Mouse (Mus musculus) layer of hippocampus, adult 9-11 months (tissue): ENCODE data around the gene Dennd2a.
A peak's percentile ranks its signal among the peaks of the same experiment; 100 is the strongest.
"Not testable (repeated sequence)": the region's sequence is repeated elsewhere in the genome, so short reads cannot be mapped to it uniquely, and the experiment has no call there.

Experiments
- DNase-seq: peaks from one replicate; pipeline ENCODE4 v3.0.0; 2022

The Dennd2a gene

DNA sequence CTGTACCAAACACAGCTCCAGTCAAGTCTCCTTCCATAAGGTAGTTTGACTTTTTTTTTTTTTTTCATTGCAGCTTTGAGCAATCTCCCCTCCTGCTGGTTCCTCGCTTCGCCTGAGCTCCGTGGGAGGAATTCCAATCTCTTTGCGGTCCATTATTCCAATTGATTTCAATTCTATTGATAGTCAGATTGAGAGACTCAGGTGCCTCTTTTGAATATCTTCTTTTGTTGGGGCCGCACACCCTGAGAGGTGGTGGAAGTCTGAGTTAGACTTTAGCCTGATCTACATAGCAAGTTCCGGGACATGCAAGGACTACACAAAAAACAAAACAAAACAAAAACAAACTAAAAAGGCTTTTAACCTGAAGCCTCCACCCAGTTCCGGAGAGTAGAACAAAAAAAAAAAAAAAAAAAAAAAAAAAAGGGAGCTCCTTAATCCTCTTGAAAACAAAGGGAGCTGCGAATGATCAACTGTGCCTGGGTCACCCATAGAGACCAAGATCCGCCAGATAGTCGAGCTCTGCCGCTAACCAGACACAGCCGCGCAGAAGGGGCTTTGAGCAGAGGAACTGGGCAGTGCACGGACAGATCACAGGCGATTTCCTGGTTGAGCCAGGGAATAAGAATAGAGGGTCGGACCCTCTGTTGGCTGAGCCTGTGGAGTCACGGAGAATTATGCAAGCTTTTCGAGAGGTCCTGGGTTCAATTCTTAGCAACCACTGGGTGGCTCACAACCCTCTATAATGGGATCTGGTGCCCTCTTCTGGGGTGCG, 111.7 kb downstream of the Dennd2a start:
- DNase-seq, result no peak

DNA sequence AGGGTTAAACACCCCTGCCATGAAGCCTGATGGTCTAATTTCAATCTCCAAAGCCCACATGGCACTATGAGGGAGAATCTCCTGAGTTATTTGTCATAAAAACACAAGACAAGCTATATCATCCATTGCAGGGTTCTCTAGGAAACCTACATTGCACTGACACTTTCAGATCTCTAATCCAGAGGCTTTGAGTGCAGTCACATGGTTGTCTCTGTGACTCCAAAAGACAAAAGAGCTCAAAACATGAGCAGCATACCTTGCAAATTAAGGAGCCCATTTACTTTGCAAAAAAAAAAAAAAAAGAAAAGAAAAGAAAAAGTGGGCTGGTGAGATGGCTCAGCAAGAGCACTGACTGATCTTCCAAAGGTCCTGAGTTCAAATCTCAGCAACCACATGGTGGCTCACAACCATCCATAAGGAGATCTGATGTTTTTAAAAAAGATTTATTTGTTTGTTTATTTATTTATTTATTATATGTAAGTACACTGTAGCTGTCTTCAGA, 114.8 kb downstream of the Dennd2a start:
- DNase-seq, result no peak

DNA sequence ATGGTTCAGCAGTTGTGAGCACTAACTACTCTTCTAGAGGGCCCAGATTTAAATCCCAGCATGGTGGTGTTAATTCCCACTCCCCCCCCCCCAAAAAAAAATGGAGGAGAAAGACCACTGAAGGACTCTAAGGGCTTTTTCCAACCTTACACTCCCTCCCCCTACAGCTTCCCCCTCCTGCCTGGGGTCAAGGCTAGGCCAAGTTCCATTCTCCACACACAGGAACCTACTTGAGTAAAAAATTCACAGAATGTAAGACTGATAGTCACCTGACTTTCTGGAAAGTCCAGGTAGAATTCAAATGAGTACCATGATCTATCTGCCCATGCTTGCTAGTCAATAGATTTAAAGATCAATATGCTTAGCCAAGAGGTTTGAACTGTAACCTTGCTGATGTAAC, 117.5 kb downstream of the Dennd2a start:
- no peak for DNase-seq

DNA sequence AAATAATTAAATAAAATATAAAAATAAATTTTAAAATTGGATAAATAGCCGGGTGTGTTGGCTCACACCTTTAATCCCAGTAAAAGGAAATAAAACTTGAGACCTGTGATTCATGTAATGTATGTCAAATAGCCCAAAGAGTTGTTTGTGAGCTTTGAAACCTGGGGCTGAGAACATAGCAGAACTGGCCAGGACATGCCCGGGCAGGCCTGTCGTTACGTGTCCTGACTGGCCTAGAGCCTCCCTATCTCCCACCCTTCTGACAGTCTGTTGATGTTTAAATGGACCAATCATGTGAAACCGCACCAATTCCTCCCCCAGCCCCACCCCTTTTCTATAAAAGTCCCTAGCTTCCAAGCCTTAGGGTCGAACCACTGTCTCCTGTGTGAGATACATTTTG, 120.1 kb downstream of the Dennd2a start:
- DNase-seq, result not testable (repeated sequence)

- DNase-seq, result no peak
These were observed 121.8 kb downstream of the Dennd2a start for GRCm38 (mm10) chr6:39435875-39436274.

GRCm38 (mm10) chr6:39434886-39435492, 122.7 kb downstream of the Dennd2a start:
- DNase-seq, result no peak

- DNase-seq, result no peak
These were observed 123.4 kb downstream of the Dennd2a start for GRCm38 (mm10) chr6:39434111-39434885.

- no peak for DNase-seq
These were observed 124.0 kb downstream of the Dennd2a start for GRCm38 (mm10) chr6:39433701-39434100.

DNA sequence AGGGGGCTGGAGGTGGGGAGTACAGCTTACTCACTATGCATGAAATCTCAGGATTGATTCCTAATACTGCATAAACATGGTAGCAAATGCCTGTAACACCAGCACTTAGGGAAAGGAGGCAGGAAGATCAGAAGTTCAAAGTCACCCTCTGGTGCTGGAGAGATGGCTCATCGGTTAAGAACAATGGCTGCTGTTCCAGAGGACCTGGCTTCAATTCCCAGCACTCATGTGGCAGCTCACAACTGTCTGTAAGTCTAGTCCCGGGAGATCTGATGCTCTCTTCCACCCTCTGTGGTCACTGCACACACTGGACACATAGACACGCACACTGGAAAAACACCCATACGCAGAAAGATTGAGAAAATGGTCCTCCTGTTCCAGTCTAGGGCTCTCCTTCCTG, 124.5 kb downstream of the Dennd2a start:
- no peak for DNase-seq

- no peak for DNase-seq
These were observed 126.9 kb downstream of the Dennd2a start for GRCm38 (mm10) chr6:39430722-39431121.

DNA sequence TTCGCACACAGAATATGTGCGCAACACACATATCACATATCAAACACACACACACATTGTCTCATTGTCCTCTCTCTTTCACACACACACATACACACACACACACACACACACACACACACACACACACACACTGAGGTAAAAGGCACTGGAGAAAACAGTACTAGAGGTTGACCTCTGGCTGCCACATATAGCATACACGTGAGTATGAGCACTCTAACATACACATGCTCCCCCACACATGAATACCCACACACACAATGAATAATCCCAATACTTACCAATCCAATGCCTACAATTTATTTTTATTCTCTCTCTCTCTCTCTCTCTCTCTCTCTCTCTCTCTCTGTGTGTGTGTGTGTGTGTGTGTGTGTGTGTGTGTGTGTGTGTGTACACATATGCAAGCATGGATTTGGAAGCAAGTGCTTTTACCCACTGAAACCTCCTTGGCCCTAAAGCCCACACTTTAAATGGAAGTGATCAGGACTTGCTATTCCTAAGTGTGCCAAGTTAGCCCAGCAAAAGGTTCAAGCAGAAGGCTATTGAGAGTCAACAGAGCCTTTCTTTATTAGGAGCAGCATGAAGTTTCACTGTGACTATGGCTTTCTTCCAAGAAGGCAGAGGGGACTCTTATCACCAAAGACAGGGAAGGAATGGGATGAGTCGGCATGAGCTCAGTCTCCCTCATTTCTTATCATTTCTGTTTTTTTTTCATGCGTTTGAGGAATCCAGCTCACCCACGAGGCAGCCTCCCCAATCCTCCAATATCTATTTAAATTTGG, 128.5 kb downstream of the Dennd2a start:
- DNase-seq, result no peak

DNA sequence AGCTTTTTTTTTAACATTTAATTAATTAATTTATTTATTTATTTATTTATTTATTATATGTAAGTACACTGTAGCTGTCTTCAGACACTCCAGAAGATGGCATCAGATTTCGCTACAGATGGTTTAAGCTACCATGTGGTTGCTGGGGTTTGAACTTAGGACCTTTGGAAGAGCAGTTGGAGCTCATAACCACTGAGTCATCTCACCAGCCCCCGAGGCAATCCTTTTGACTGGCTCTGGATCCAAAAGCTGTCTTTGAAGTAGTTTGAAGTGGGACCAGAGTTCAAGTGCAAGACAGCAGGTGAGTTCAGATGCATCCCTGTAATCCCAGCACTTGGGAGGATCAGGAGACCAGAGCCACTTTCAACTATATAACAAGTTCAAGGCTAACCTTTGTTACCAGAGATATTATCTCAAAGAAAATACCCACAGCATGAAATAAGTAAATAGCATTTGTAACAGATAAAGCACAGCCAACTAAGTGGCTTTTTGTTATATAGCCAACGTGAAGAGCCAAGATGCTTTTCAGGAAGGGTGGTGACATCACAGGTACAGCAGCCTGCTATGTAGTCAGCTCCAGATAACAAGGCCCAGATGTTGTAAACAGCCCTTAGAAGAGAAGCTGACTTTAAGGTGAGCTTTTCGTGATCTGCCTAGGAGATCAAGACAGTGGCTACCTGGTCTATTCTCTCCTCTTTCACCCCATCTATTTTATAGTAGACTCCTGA, 130.2 kb downstream of the Dennd2a start:
- no peak for DNase-seq

GRCm38 (mm10) chr6:39426725-39427124, 130.9 kb downstream of the Dennd2a start:
- DNase-seq, result no peak

GRCm38 (mm10) chr6:39425181-39425580, 132.5 kb downstream of the Dennd2a start:
- no peak for DNase-seq

DNA sequence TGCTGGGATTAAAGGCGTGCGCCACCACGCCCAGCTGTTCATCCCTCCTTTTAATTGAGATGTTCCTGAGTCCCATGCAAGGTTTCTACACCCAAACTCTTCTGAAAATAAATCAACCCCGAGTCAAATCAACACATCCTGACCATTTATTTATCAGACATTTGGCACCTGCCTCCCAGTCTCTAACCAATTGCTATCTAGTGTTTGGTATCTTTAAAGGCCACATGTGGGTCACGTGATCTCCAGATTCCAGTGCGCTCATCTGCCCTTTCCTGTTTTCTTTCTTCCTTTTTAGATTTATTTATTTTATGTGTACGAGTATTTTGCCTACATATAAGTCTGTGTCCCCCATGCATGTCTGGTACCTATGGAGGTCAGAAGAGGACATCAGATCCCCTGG, 134.0 kb downstream of the Dennd2a start:
- no peak for DNase-seq

- DNase-seq, result no peak
These were observed 134.5 kb downstream of the Dennd2a start for GRCm38 (mm10) chr6:39423130-39423551.

- no peak for DNase-seq
These were observed 136.8 kb downstream of the Dennd2a start for GRCm38 (mm10) chr6:39420867-39421266.

DNA sequence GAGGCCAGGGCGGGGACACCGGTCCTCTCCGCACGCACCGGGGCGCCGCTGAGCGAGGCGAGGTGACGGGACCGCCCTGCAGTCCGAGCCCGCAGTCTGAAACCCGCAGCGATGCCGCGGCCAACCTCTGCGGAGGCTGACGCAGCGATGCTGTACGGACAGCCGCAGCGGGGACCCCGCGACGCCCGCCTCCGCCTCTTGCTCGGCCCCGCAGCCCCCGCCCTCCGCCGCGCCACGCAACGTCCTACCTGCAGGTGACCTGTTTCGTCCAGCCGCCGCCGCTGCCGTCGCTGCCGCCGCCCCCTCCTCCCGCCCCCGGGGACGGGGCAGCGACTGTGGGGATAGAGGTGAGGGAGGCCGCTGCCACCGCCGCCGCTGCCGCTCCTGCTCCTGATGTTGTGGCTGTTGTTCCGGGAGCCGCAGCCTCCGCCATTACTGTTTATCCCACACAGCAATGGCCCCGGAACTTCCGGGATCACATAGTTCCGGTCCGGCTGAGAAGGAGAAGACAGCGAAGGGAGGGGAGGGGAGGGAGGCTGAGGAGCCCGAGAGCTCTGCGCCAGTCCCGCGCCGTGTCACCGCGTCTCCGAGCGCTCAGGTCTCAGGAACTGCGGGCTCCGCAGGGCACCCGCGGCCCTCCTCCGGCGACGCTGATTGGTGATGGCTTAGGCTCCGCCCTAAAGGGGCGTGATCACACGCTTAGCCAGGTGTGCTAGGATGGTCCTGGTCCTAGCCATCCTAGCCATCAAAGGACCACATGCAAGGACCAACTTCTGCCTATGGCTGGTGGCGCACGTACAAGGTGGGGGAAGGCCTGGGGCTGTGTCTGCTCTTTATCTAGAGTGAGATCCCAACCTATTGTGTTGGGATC, 137.6 kb downstream of the Dennd2a start, which contains the start of gene Mkrn1:
TSS of gene Mkrn1 (minus strand) at position 612 of the 871 bp plus-strand sequence.
- DNase-seq, result peak; percentile 84

- peak; percentile 25 for DNase-seq
These were observed 138.2 kb downstream of the Dennd2a start for GRCm38 (mm10) chr6:39419386-39419850.

GRCm38 (mm10) chr6:39416654-39417053, 141.0 kb downstream of the Dennd2a start:
- not testable (repeated sequence) for DNase-seq

GRCm38 (mm10) chr6:39415762-39416161, 141.9 kb downstream of the Dennd2a start:
- no peak for DNase-seq
